Mouse (Mus musculus): Measurements from ENCODE around the gene Ccr3.

DNA sequence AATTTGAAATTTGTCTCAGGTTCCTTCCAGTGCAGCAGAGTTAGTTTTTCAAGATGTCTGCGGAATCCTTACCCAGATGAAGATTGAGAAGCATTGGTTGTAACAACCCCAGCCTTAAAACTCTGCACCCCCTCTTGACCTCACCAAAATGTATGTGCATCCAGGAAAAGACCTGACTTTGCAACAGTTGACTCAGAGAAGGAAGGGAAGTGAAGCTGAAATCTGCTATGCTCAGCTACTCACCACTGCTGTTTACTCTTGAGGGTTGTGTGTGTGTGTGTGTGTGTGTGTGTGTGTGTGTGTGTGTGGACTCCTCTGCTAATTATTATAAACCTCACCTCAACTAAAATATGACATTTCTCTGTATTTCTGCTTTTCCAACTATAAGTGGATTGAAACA lies 49.7 kb downstream of the Ccr3 start:
- TF ChIP-seq CTCF (IDR thresholded peaks at IDR 0.05; ENCODE audit: borderline replicate concordance, extremely low read depth, insufficient read depth, insufficient read length) (no peak), POLR2A (IDR thresholded peaks at IDR 0.05; ENCODE audit: borderline replicate concordance, extremely low read depth, insufficient read depth, insufficient read length, poor library complexity, severe bottlenecking) (no peak)

Data from brain, embryonic 14.5 days (tissue).